Mouse (Mus musculus) liver, embryonic 16.5 days (tissue): Measurements from ENCODE around the gene Fbxw24. TPM values are rescaled to one million over a fixed set of nuclear protein-coding genes. Genes with fewer than 3 reads are reported as not detected.

Source experiments
- polyA plus RNA-seq: library from polyadenylated mRNA; unstranded; fragments of >200 nt; fragmentation: Nextera tagmentation; extraction: Ambion mirVana; gene quantifications from 2 replicates; pipeline ENCODE4 v1.2.1, GENCODE M21; 2015

Fbxw24 gene
- polyA plus RNA-seq, 1 experiment from 2014 or later, result not detected

Other genes with a start within 250 kb of the Fbxw24 start
- gene Fbxw22, start 221.8 kb downstream of the Fbxw24 start, polyA plus RNA-seq, result not detected in 2 replicates
- not detected in 2 replicates for gene Fbxw16, start 176.9 kb downstream of the Fbxw24 start, polyA plus RNA-seq
- gene Fbxw19, start 130.2 kb downstream of the Fbxw24 start, polyA plus RNA-seq, result not detected in 2 replicates
- 0.06 and 0.11 TPM in 2 replicates for gene Fbxw15, start 57.8 kb downstream of the Fbxw24 start, polyA plus RNA-seq
- gene Fbxw25, start 38.6 kb upstream of the Fbxw24 start, polyA plus RNA-seq, result not detected in 2 replicates
- not detected in 2 replicates for gene Fbxw18, start 76.6 kb upstream of the Fbxw24 start, polyA plus RNA-seq
- gene Fbxw26, start 120.0 kb upstream of the Fbxw24 start, polyA plus RNA-seq, result not detected in 2 replicates
- gene Fbxw27, start 164.6 kb upstream of the Fbxw24 start, polyA plus RNA-seq, result not detected in 2 replicates
- not detected in 2 replicates for gene Spink8, start 186.2 kb upstream of the Fbxw24 start, polyA plus RNA-seq
- gene Nme6, start 206.7 kb upstream of the Fbxw24 start, polyA plus RNA-seq, result 51.0 and 54.7 TPM in 2 replicates
- gene Camp, start 223.6 kb upstream of the Fbxw24 start, polyA plus RNA-seq, result 303 and 340 TPM in 2 replicates
- gene Cdc25a, start 249.5 kb upstream of the Fbxw24 start, polyA plus RNA-seq, result 9.9 and 10.7 TPM in 2 replicates